In the genomic region with DNA sequence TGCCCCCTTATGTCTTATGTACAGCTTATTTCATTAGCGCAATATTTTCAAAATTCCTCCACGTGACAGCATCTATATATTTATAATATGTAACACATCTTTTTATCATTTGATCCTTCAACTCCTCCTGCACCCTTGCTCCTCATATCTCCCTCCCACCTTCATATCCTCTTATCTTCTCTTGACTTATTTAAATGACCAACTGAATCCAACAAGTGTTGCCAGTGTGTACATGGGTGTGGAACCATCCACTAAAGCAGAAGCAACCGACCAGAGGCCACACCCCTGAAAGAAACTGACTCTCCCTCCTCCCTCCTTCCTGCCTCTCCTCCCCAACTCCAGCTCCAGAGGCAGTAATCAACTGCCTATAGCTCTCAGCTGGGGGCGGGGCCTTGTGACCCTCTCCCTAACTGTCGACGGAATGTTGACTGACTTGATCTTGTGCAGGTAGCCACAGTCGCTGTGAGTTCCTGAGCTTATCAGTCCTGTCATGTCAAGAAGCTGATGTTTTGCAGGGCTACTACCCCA, we compare ENCODE assay signal across 11 mouse cellular contexts. TPM values are rescaled to one million over a fixed set of nuclear protein-coding genes. Genes with fewer than 3 reads are reported as not detected.
DNase-seq lines count a peak whose midpoint lies in the region; ATAC-seq lines count a peak whose summit lies in the region.
"Had no signal": no experiment of that assay in that cellular context is flagged by ENCODE, and none has a peak within 500 bp of the region (broad histone marks: within the 10 kb centered on the region; RNA-seq: fewer than 3 reads in every experiment).

No protein-coding gene starts in this region.

- H3K4me1 ChIP-seq in heart, embryonic 16.5 days (ENCODE audit: control insufficient read depth, insufficient read depth, low read length): no peaks in the 10 kb centered on the region

- intact Hi-C loops in heart, postnatal 36 days (cut with DNase I): no loop called here

- peak overlapping the region; percentile 48; the same call in 1 of the 2 replicates for H3K27ac ChIP-seq in heart, embryonic 16.5 days (ENCODE audit: low read length)
- H3K27ac ChIP-seq: macrophage had no signal

- no peak overlapping the region for H3K4me3 ChIP-seq in heart, embryonic 16.5 days (ENCODE audit: low read length)

- H3K9me3 ChIP-seq in heart, embryonic 16.5 days (replicated peaks; ENCODE audit: control insufficient read depth, low read length): no peaks in the 10 kb centered on the region

- H3K9ac ChIP-seq in heart, embryonic 16.5 days (ENCODE audit: low read length): no peak overlapping the region

- H3K27me3 ChIP-seq in heart, embryonic 16.5 days (ENCODE audit: control insufficient read depth, insufficient read depth, low read length): no peaks in the 10 kb centered on the region

- peak; percentile 63; the same call in 1 of the 2 replicates for ATAC-seq in heart, embryonic 16.5 days (replicated peaks; ENCODE audit: extremely low read depth, insufficient read depth, low FRiP score)
- peak; percentile 100 for ATAC-seq in erythroblast, adult 5-6 weeks (replicated peaks; ENCODE audit: low FRiP score, poor library complexity, severe bottlenecking)
- ATAC-seq in megakaryocyte-erythroid progenitor cell, adult 5-6 weeks (replicated peaks; ENCODE audit: low FRiP score, low TSS enrichment, poor library complexity, severe bottlenecking): peak; percentile 99

- no peak for DNase-seq in heart, postnatal 36 days
- DNase-seq in MEL-GATA-1-ER (ENCODE audit: extremely low read depth, low read depth): peak; percentile 86
- DNase-seq in right cerebral cortex, adult 2 months (ENCODE audit: low spot score in 2 of 2): no peak
- no peak for DNase-seq in T-cell, adult 2 months (ENCODE audit: low spot score)
- no peak for DNase-seq in gastrocnemius, postnatal 25 days
- DNase-seq: gastrocnemius, postnatal 14 days; kidney, adult 8-10 months had no signal

- H3K4me2 ChIP-seq in heart, embryonic 16.5 days (ENCODE audit: low read depth, low read length): no peak overlapping the region

- WGBS in heart, embryonic 16.5 days: 40% methylated on average over 7 of the region's 7 CpGs

- H3K36me3 ChIP-seq in heart, embryonic 16.5 days (ENCODE audit: control insufficient read depth, insufficient read depth): no peaks in the 10 kb centered on the region

RNA-seq across cellular contexts. Expression of a gene that starts 6.0 kb away (rescaled TPM):
- polyA plus RNA-seq in heart, embryonic 16.5 days (2015; fragmentation: Nextera tagmentation; extraction: Ambion mirVana): 15.1 and 17.5 TPM in 2 replicates
- 10 to 100 TPM; 13.3 to 15.8 TPM for total RNA-seq in heart, postnatal 36 days (2021)
- total RNA-seq in erythroblast, adult 5-6 weeks (2015; ENCODE audit: low replicate concordance): 38.5 and 46.1 TPM in 2 replicates
- total RNA-seq in erythroblast, adult 5-6 weeks (2017; ENCODE audit: low replicate concordance): 34.6 and 43.8 TPM in 2 replicates
- 72.0 and 76.0 TPM in 2 replicates for total RNA-seq in megakaryocyte-erythroid progenitor cell, adult 5-6 weeks (2014; fragmentation: Nextera tagmentation)
- total RNA-seq in megakaryocyte-erythroid progenitor cell, adult 5-6 weeks (2017): 33.1 and 44.6 TPM in 2 replicates
- total RNA-seq in gastrocnemius, postnatal 25 days (2021): 1 to 10 TPM; 5.7 to 6.8 TPM
